Mouse (Mus musculus) neural tube, embryonic 15.5 days (tissue): ENCODE results near the gene Cd9. TPM values are rescaled to one million over a fixed set of nuclear protein-coding genes. Genes with fewer than 3 reads are reported as not detected.

Experiments
- ATAC-seq: fragments of 200-750 bp; cut with Nextera tagmentation; 2 replicates; pipeline ENCODE4 v1.8.0; 2017; ENCODE audit warnings: mild to moderate bottlenecking, moderate TSS enrichment, moderate library complexity; ENCODE audit not compliant: low FRiP score
- H3K27ac ChIP-seq: fragments of 300-500 bp; sonication (generic); replicated peaks from 2 replicates; pipeline ENCODE4 v1.5.1; 2015; ENCODE audit warnings: mild to moderate bottlenecking, inconsistent platforms
- H3K27me3 ChIP-seq: fragments of 300-500 bp; sonication (generic); replicated peaks from 2 replicates; pipeline ENCODE4 v1.6.1; 2015; ENCODE audit warnings: inconsistent platforms
- H3K36me3 ChIP-seq: fragments of 300-500 bp; sonication (generic); 2 replicates; pipeline ENCODE4 v1.6.1; 2015; ENCODE audit warnings: inconsistent platforms
- H3K4me1 ChIP-seq: fragments of 300-500 bp; sonication (generic); 2 replicates; pipeline ENCODE4 v1.6.1; 2015; ENCODE audit warnings: inconsistent platforms
- H3K4me2 ChIP-seq: fragments of 300-500 bp; sonication (generic); 2 replicates; pipeline ENCODE4 v1.6.1; 2015; ENCODE audit warnings: inconsistent platforms, mild to moderate bottlenecking, moderate library complexity
- H3K4me3 ChIP-seq: fragments of 300-500 bp; sonication (generic); replicated peaks from 2 replicates; pipeline ENCODE4 v1.5.1; 2015; ENCODE audit warnings: mild to moderate bottlenecking, inconsistent platforms
- H3K9ac ChIP-seq: fragments of 300-500 bp; sonication (generic); replicated peaks from 2 replicates; pipeline ENCODE4 v1.6.1; 2015; ENCODE audit warnings: mild to moderate bottlenecking, inconsistent platforms
- H3K9me3 ChIP-seq: fragments of 300-500 bp; sonication (generic); replicated peaks from 2 replicates; pipeline ENCODE4 v1.6.1; 2016; ENCODE audit warnings: inconsistent platforms
- WGBS: fragments of 180-500 bp; shearing (Covaris S2); methylation state at CpG from one replicate; pipeline ENCODE4 v1.1.7; 2015; ENCODE audit warnings: mixed read lengths; 5-methylcytosine and 5-hydroxymethylcytosine counted together
- polyA plus RNA-seq: library from polyadenylated mRNA; unstranded; fragments of >200 nt; fragmentation: Nextera tagmentation; extraction: Ambion mirVana; gene quantifications from 2 replicates; pipeline ENCODE4 v1.2.1, GENCODE M21; 2015

Gene Cd9
- polyA plus RNA-seq, 1 experiment from 2014 or later = 112 TPM

DNA sequence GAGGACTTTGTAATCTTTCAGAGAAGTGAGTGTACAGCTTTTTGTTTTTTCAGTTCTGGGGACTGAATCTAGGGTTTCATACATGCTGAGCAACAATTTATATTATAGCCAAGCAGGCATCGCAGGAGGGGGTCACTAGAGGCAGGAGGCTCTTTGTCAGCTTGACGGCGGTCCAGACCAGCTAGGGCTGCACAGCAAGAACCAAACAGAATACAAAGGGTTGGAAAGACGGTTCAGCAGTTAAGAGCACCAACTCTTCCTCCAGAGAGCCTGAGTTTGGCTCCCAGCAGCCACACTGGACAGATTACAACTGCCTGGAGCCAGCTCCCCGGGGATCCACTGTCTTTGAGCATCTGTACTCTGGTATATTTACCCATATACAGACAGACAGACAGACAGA is 40.3 kb downstream of the Cd9 start:
- peaks cover 6% of the 10 kb centered on the region; the same call in 1 of the 2 replicates for H3K4me1 ChIP-seq
- no peak overlapping the region for H3K27ac ChIP-seq
- no peak for ATAC-seq
- H3K9me3 ChIP-seq = no peaks in the 10 kb centered on the region
- H3K27me3 ChIP-seq = no peaks in the 10 kb centered on the region
- no peak overlapping the region for H3K4me2 ChIP-seq
- WGBS = 36% methylated on average over 5 of the region's 5 CpGs
- no peak overlapping the region for H3K9ac ChIP-seq
- no peak overlapping the region for H3K4me3 ChIP-seq
- H3K36me3 ChIP-seq = no peaks in the 10 kb centered on the region

DNA sequence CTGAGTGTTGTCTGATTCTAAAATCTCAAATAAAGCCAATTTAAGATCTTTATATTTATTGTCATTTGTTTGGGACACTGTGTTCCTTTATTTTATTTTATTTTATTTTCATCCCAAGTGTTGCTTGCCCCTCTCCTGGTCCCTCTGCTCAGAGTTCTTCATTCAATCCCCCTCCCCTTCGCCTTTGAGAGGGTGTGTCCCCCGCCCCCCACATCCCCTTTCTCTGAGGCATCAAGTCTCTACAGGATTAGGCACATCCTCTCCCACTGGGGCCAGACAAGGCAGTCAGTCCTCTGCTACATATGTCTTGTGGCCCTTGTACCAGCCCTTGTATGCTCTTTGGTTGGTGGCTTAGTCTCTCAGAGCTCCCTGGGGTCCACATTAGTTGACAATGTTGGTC is 46.9 kb downstream of the Cd9 start:
- Histone ChIP-seq H3K4me2 (no peak overlapping the region), H3K27ac (no peak overlapping the region), H3K9me3 (no peaks in the 10 kb centered on the region), H3K4me1 (no peaks in the 10 kb centered on the region), H3K36me3 (no peaks in the 10 kb centered on the region), H3K9ac (no peak overlapping the region), H3K27me3 (no peaks in the 10 kb centered on the region), H3K4me3 (no peak overlapping the region)
- WGBS = 49% methylated on average over 2 of the region's 2 CpGs
- no peak for ATAC-seq

GRCm38 (mm10) chr6:125447205-125447604 is 47.4 kb downstream of the Cd9 start:
- H3K4me2 ChIP-seq = no peak overlapping the region
- no peaks in the 10 kb centered on the region for H3K27me3 ChIP-seq
- no peaks in the 10 kb centered on the region for H3K9me3 ChIP-seq
- no peak overlapping the region for H3K4me3 ChIP-seq
- H3K36me3 ChIP-seq = no peaks in the 10 kb centered on the region
- no peak overlapping the region for H3K27ac ChIP-seq
- ATAC-seq = no peak
- no peak overlapping the region for H3K9ac ChIP-seq
- WGBS = 46% methylated on average over 4 of the region's 4 CpGs
- H3K4me1 ChIP-seq = no peaks in the 10 kb centered on the region

DNA sequence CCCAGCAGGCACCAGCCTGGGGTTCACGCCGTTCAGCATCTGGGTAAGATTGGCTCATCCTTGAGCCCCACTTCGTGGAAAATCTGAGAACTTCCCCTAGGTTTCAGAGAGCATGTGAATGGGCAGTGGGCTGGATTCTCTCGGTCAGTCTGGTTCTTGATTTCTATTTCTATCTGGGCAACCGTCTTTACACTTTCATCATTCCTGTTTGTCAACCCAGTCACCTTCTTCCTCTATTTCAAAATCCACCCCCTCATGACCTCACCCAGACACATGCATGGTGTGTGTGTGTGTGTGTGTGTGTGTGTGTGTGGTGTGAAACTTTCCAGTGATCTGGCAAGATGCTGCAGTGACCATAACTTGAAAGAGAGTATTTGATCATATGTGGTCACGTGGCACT is 49.2 kb downstream of the Cd9 start:
- Histone ChIP-seq H3K27ac (no peak overlapping the region), H3K9me3 (no peaks in the 10 kb centered on the region), H3K27me3 (no peaks in the 10 kb centered on the region), H3K4me3 (no peak overlapping the region), H3K36me3 (no peaks in the 10 kb centered on the region), H3K4me1 (no peaks in the 10 kb centered on the region), H3K9ac (no peak overlapping the region), H3K4me2 (no peak overlapping the region)
- ATAC-seq = no peak
- WGBS = 82% methylated on average over 6 of the region's 6 CpGs

GRCm38 (mm10) chr6:125442591-125442990 is 52.0 kb downstream of the Cd9 start:
- H3K9ac ChIP-seq = no peak overlapping the region
- no peaks in the 10 kb centered on the region for H3K36me3 ChIP-seq
- WGBS = 68% methylated on average over 10 of the region's 10 CpGs
- H3K4me3 ChIP-seq = no peak overlapping the region
- H3K4me1 ChIP-seq = no peaks in the 10 kb centered on the region
- no peak overlapping the region for H3K4me2 ChIP-seq
- ATAC-seq = no peak
- H3K27me3 ChIP-seq = no peaks in the 10 kb centered on the region
- no peak overlapping the region for H3K27ac ChIP-seq
- no peaks in the 10 kb centered on the region for H3K9me3 ChIP-seq

GRCm38 (mm10) chr6:125436753-125437152 is 57.8 kb downstream of the Cd9 start:
- no peak for ATAC-seq
- H3K4me3 ChIP-seq = no peak overlapping the region
- no peak overlapping the region for H3K4me2 ChIP-seq
- H3K36me3 ChIP-seq = no peaks in the 10 kb centered on the region
- no peak overlapping the region for H3K9ac ChIP-seq
- no peaks in the 10 kb centered on the region for H3K9me3 ChIP-seq
- no peaks in the 10 kb centered on the region for H3K4me1 ChIP-seq
- WGBS = 95% methylated on average over 3 of the region's 3 CpGs
- no peaks in the 10 kb centered on the region for H3K27me3 ChIP-seq
- no peak overlapping the region for H3K27ac ChIP-seq

DNA sequence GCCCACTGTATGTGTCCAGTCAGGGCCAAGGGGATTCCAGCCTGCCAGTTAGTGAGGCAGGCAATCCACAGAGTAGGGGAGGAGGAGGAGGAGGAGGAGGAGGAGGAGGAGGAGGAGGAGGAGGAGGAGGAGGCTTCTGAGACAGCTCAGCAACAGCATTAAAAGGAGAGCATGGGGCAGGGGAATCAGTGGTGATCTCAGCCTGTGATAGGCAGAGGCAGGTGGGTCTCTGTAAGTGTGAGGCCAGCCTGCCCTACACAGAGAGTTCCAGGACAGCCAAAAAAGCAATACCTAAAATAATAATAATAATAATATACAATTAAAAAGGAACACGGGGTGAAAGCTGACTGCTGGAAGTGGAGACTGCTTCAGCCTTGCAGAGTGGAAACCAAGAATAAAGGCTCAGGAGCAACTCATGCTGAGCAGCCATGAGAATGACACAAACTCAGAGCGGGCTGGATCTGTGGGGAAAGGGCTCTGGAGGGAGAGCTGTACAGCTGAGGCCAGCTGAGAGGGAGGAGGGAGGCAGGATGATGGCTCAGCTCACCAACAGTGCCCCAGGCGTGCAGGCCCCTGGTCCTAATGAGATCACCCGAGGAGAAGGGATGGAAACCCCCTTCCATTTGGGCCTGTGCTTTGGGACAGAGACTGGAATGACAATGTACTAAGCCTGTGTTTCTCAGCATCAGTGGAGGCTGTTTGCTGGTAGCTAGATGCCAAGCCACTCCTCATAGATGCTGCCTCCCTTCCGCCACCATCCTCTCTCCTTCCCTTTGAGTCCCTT is 59.7 kb downstream of the Cd9 start:
- Histone ChIP-seq H3K9ac (no peak overlapping the region), H3K27me3 (no peaks in the 10 kb centered on the region), H3K27ac (no peak overlapping the region), H3K4me3 (no peak overlapping the region), H3K9me3 (no peaks in the 10 kb centered on the region), H3K4me2 (no peak overlapping the region), H3K4me1 (no peaks in the 10 kb centered on the region), H3K36me3 (no peaks in the 10 kb centered on the region)
- 57% methylated on average over 5 of the region's 5 CpGs for WGBS
- ATAC-seq = no peak

DNA sequence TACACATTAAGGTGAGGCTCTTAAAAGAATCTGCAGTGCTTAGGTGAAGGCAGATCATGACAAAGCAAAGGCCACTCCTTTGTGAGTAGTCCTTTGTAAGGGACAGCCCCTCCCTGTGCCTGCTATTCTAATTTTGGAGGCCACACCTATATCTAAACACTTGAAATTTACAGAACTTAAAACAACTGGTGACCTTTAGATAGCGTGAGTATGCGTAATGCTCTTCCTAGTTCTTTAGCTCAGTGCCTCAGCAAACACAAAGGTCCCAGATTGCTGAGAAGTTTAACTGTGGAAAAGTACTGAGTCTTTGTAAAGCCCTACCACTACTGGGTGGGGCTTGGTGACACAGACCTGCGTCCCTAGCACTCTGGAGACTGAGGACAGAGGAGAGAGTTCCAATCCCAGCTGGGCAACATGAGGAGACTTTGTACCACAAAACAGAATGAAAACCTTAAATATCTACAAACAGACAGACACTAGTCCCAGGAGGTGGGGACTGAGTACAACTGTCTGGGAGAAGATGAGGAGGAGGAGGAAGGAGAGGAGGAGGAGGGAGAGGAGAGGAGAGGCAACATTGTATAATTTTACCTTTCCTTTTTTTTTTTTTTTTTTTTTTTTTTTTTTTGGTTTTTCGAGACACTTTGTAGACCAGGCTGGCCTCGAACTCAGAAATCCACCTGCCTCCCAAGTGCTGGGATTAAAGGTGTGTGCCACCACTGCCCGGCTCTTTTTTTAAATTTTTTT is 60.7 kb downstream of the Cd9 start:
- no peaks in the 10 kb centered on the region for H3K4me1 ChIP-seq
- H3K36me3 ChIP-seq = no peaks in the 10 kb centered on the region
- no peaks in the 10 kb centered on the region for H3K27me3 ChIP-seq
- H3K4me2 ChIP-seq = no peak overlapping the region
- 84% methylated on average over 6 of the region's 6 CpGs for WGBS
- no peak overlapping the region for H3K27ac ChIP-seq
- no peak overlapping the region for H3K9ac ChIP-seq
- H3K9me3 ChIP-seq = no peaks in the 10 kb centered on the region
- no peak for ATAC-seq
- no peak overlapping the region for H3K4me3 ChIP-seq

DNA sequence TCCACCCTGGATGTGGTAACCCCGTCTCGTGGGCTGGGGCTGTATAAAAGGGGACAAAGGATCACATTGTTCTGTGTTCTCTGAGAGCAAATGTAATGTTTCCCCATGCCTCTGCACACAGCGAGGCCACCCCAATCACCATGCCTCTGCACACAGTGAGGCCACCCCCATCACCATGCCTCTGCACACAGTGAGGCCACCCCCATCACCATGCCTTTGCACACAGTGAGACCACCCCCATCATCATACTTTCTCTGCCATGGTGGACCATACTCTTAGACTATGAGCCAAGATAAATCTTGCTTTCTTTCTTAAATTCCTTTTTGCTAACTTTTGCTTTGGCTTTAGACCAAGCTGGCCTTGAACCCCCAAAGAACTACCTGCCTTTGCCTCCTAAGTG is 61.3 kb downstream of the Cd9 start:
- no peak overlapping the region for H3K27ac ChIP-seq
- H3K27me3 ChIP-seq = no peaks in the 10 kb centered on the region
- H3K4me1 ChIP-seq = no peaks in the 10 kb centered on the region
- H3K9me3 ChIP-seq = no peaks in the 10 kb centered on the region
- no peak for ATAC-seq
- no peak overlapping the region for H3K4me3 ChIP-seq
- WGBS = 51% methylated on average over 3 of the region's 3 CpGs
- no peak overlapping the region for H3K4me2 ChIP-seq
- no peaks in the 10 kb centered on the region for H3K36me3 ChIP-seq
- H3K9ac ChIP-seq = no peak overlapping the region

- Histone ChIP-seq H3K36me3 (no peaks in the 10 kb centered on the region), H3K9me3 (no peaks in the 10 kb centered on the region), H3K4me2 (no peak overlapping the region), H3K27me3 (no peaks in the 10 kb centered on the region), H3K4me1 (no peaks in the 10 kb centered on the region), H3K4me3 (no peak overlapping the region), H3K27ac (no peak overlapping the region), H3K9ac (no peak overlapping the region)
- ATAC-seq = no peak
- WGBS = 73% methylated on average over 7 of the region's 7 CpGs
These were observed 62.1 kb downstream of the Cd9 start for GRCm38 (mm10) chr6:125432522-125432921.

- Histone ChIP-seq H3K4me2 (no peak overlapping the region), H3K4me3 (no peak overlapping the region), H3K27ac (no peak overlapping the region), H3K4me1 (peaks cover 4% of the 10 kb centered on the region), H3K9ac (no peak overlapping the region), H3K36me3 (no peaks in the 10 kb centered on the region), H3K9me3 (no peaks in the 10 kb centered on the region), H3K27me3 (no peaks in the 10 kb centered on the region)
- no peak for ATAC-seq
- 53% methylated on average over 3 of the region's 3 CpGs for WGBS
These were observed 63.6 kb downstream of the Cd9 start for GRCm38 (mm10) chr6:125430982-125431381.

DNA sequence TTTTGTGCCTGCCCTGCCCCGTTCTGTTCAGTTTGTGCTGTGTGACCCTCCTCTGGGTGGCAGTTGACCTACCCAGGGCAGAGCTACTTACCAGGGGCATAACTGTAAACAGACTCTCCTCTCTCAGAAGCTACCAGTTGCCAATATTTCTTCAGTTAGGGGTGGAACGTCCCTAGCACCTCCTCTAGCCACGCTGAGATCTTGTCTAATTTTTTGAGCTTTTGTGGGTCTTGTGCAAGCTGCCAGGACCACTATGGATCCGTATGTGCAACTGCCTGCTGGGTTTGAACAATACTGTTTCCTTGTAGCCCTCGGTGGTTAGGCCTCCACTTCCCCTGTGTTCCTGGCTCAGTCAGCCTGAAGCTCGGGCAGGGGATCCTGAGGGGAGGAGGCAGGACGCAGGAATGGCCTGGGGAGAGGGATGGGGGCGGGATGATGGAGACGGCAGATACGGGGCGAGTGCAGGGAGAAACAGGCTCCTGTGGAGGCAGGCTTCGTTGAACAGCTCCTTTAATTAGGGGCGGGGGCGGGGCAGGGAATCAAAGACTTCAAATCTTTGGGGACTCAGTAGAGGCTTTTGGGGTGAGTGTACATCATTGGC is 64.1 kb downstream of the Cd9 start:
- Histone ChIP-seq H3K9ac (no peak overlapping the region), H3K4me1 (peaks cover 4% of the 10 kb centered on the region), H3K9me3 (no peaks in the 10 kb centered on the region), H3K4me3 (no peak overlapping the region), H3K27ac (no peak overlapping the region), H3K4me2 (no peak overlapping the region), H3K36me3 (no peaks in the 10 kb centered on the region), H3K27me3 (no peaks in the 10 kb centered on the region)
- 16% methylated on average over 14 of the region's 14 CpGs for WGBS
- no peak for ATAC-seq
